Mouse (Mus musculus): ENCODE data around the gene Zfp367. TPM values are rescaled to one million over a fixed set of nuclear protein-coding genes. Genes with fewer than 3 reads are reported as not detected.
A peak's percentile ranks its signal among the peaks of the same experiment; 100 is the strongest.

Zfp367 gene
- polyA plus RNA-seq, 1 experiment from 2014 or later: 11.7 TPM

- DNase-seq: no peak
- TF ChIP-seq CTCF (IDR thresholded peaks at IDR 0.05; ENCODE audit: low read depth) (no peak), EP300 (IDR thresholded peaks at IDR 0.05; ENCODE audit: low read depth) (no peak)
- H3K27ac ChIP-seq (ENCODE audit: low read depth): no peak overlapping the region
- no peaks in the 10 kb centered on the region for H3K4me1 ChIP-seq (ENCODE audit: insufficient read depth)
- H3K27me3 ChIP-seq (ENCODE audit: insufficient read depth, low read length): no peaks in the 10 kb centered on the region
- H3K36me3 ChIP-seq (replicated peaks; ENCODE audit: insufficient read depth, low read length): no peaks in the 10 kb centered on the region
- 69% methylated on average over 9 of the region's 9 CpGs for WGBS (ENCODE audit: insufficient replicate concordance)
- no peak overlapping the region for H3K9ac ChIP-seq (replicated peaks)
- no peak for ATAC-seq
- no peak overlapping the region for H3K4me3 ChIP-seq (ENCODE audit: low read depth, low read length)
- no peak overlapping the region for H3K4me2 ChIP-seq (ENCODE audit: low read depth, low read length)
- H3K9me3 ChIP-seq (ENCODE audit: low read length): no peaks in the 10 kb centered on the region
Observed at GRCm38 (mm10) chr13:64185586-64185985, 32.6 kb upstream of the Zfp367 start.

DNA sequence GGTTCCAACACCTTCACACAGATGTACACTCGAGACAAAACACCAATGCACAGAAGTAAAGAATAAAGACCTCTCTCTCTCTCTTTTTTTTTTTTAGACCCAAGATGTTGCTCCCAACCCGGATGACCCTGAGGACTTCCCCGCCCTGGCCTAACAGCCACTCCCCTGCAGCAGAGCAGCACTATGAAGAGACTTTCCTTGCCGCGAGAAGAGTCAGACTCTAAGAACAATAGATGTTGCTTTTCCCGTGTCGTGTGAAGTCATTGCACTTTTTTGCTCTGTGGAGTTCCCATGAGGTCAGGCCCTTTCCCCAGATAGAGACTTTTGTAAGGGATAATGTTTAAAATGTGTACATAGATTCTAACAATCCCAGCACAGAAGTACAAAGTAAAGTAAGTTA is 32.2 kb upstream of the Zfp367 start:
- Histone ChIP-seq H3K27me3 (ENCODE audit: insufficient read depth, low read length) (no peaks in the 10 kb centered on the region), H3K4me3 (ENCODE audit: low read depth, low read length) (no peak overlapping the region), H3K27ac (ENCODE audit: low read depth) (no peak overlapping the region), H3K4me1 (ENCODE audit: insufficient read depth) (no peaks in the 10 kb centered on the region), H3K36me3 (replicated peaks; ENCODE audit: insufficient read depth, low read length) (no peaks in the 10 kb centered on the region), H3K4me2 (ENCODE audit: low read depth, low read length) (no peak overlapping the region), H3K9ac (replicated peaks) (no peak overlapping the region), H3K9me3 (ENCODE audit: low read length) (no peaks in the 10 kb centered on the region)
- no peak for DNase-seq
- no peak for ATAC-seq
- no peak for TF ChIP-seq CTCF (IDR thresholded peaks at IDR 0.05; ENCODE audit: low read depth)
- 80% methylated on average over 7 of the region's 7 CpGs for WGBS (ENCODE audit: insufficient replicate concordance)

GRCm38 (mm10) chr13:64184361-64184760 is 31.4 kb upstream of the Zfp367 start:
- TF ChIP-seq CTCF (IDR thresholded peaks at IDR 0.05; ENCODE audit: low read depth): no peak
- no peak for TF ChIP-seq EP300 (IDR thresholded peaks at IDR 0.05; ENCODE audit: low read depth)
- Histone ChIP-seq H3K4me2 (ENCODE audit: low read depth, low read length) (no peak overlapping the region), H3K27ac (ENCODE audit: low read depth) (no peak overlapping the region), H3K4me1 (ENCODE audit: insufficient read depth) (no peaks in the 10 kb centered on the region), H3K4me3 (ENCODE audit: low read depth, low read length) (no peak overlapping the region), H3K36me3 (replicated peaks; ENCODE audit: insufficient read depth, low read length) (no peaks in the 10 kb centered on the region), H3K9ac (replicated peaks) (no peak overlapping the region), H3K9me3 (ENCODE audit: low read length) (no peaks in the 10 kb centered on the region), H3K27me3 (ENCODE audit: insufficient read depth, low read length) (no peaks in the 10 kb centered on the region)
- ATAC-seq: no peak
- WGBS (ENCODE audit: insufficient replicate concordance): 86% methylated on average over 10 of the region's 10 CpGs
- DNase-seq: no peak

GRCm38 (mm10) chr13:64183583-64183982 is 30.6 kb upstream of the Zfp367 start:
- Histone ChIP-seq H3K4me1 (ENCODE audit: insufficient read depth) (no peaks in the 10 kb centered on the region), H3K4me3 (ENCODE audit: low read depth, low read length) (no peak overlapping the region), H3K9me3 (ENCODE audit: low read length) (no peaks in the 10 kb centered on the region), H3K27me3 (ENCODE audit: insufficient read depth, low read length) (no peaks in the 10 kb centered on the region), H3K4me2 (ENCODE audit: low read depth, low read length) (no peak overlapping the region), H3K9ac (replicated peaks) (no peak overlapping the region), H3K36me3 (replicated peaks; ENCODE audit: insufficient read depth, low read length) (no peaks in the 10 kb centered on the region), H3K27ac (ENCODE audit: low read depth) (peak overlapping the region; percentile 34; the same call in 1 of the 2 replicates)
- ATAC-seq (peak; percentile 53), DNase-seq (no peak)
- WGBS (ENCODE audit: insufficient replicate concordance): 65% methylated on average over 4 of the region's 4 CpGs
- TF ChIP-seq EP300 (IDR thresholded peaks at IDR 0.05; ENCODE audit: low read depth): no peak
- TF ChIP-seq CTCF (IDR thresholded peaks at IDR 0.05; ENCODE audit: low read depth): no peak

DNA sequence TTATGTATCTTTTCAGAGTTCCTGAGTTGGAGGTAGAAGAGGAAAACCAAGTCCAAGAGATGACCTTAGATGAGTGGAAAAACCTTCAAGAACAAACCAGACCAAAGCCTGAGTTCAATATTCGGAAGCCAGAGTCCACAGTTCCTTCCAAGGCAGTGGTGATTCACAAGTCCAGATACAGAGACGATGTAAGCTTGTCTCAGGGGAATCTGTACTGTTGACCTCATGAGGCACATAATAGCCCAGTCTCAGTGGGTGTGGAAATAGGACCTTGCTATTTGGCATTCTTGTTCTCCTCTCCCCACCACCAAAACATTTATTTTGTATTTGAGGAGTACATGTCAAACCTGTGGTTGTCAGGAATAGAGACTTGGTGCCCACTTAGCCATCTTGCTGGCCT is 29.1 kb upstream of the Zfp367 start:
- 73% methylated on average over 2 of the region's 2 CpGs for WGBS (ENCODE audit: insufficient replicate concordance)
- DNase-seq: no peak

GRCm38 (mm10) chr13:64180888-64181287 is 27.9 kb upstream of the Zfp367 start:
- peak; percentile 81 for ATAC-seq
- 54% methylated on average over 3 of the region's 3 CpGs for WGBS (ENCODE audit: insufficient replicate concordance)
- H3K27ac ChIP-seq (ENCODE audit: low read depth): peak overlapping the region; percentile 64

More for the DNA sequence above, 29.1 kb upstream of the Zfp367 start:
- no peak overlapping the region for H3K4me3 ChIP-seq (ENCODE audit: low read depth, low read length)
- H3K4me2 ChIP-seq (ENCODE audit: low read depth, low read length): no peak overlapping the region
- no peak overlapping the region for H3K27ac ChIP-seq (ENCODE audit: low read depth)
- no peaks in the 10 kb centered on the region for H3K27me3 ChIP-seq (ENCODE audit: insufficient read depth, low read length)
- no peak for TF ChIP-seq EP300 (IDR thresholded peaks at IDR 0.05; ENCODE audit: low read depth)
- TF ChIP-seq CTCF (IDR thresholded peaks at IDR 0.05; ENCODE audit: low read depth): no peak
- no peaks in the 10 kb centered on the region for H3K4me1 ChIP-seq (ENCODE audit: insufficient read depth)
- ATAC-seq: no peak
- no peaks in the 10 kb centered on the region for H3K36me3 ChIP-seq (replicated peaks; ENCODE audit: insufficient read depth, low read length)
- H3K9ac ChIP-seq (replicated peaks): no peak overlapping the region
- no peaks in the 10 kb centered on the region for H3K9me3 ChIP-seq (ENCODE audit: low read length)

GRCm38 (mm10) chr13:64180300-64180699 is 27.3 kb upstream of the Zfp367 start:
- Histone ChIP-seq H3K9me3 (ENCODE audit: low read length) (no peaks in the 10 kb centered on the region), H3K4me3 (ENCODE audit: low read depth, low read length) (no peak overlapping the region), H3K27ac (ENCODE audit: low read depth) (peak overlapping the region; percentile 81), H3K4me1 (ENCODE audit: insufficient read depth) (no peaks in the 10 kb centered on the region), H3K36me3 (replicated peaks; ENCODE audit: insufficient read depth, low read length) (no peaks in the 10 kb centered on the region), H3K4me2 (ENCODE audit: low read depth, low read length) (no peak overlapping the region), H3K27me3 (ENCODE audit: insufficient read depth, low read length) (no peaks in the 10 kb centered on the region), H3K9ac (replicated peaks) (no peak overlapping the region)
- DNase-seq (no peak), ATAC-seq (no peak)
- TF ChIP-seq CTCF (IDR thresholded peaks at IDR 0.05; ENCODE audit: low read depth): peak; percentile 54
- no peak for TF ChIP-seq EP300 (IDR thresholded peaks at IDR 0.05; ENCODE audit: low read depth)
- WGBS (ENCODE audit: insufficient replicate concordance): 68% methylated on average over 4 of the region's 4 CpGs

More at GRCm38 (mm10) chr13:64180888-64181287, 27.9 kb upstream of the Zfp367 start:
- Histone ChIP-seq H3K36me3 (replicated peaks; ENCODE audit: insufficient read depth, low read length) (no peaks in the 10 kb centered on the region), H3K4me1 (ENCODE audit: insufficient read depth) (no peaks in the 10 kb centered on the region), H3K9ac (replicated peaks) (no peak overlapping the region), H3K4me2 (ENCODE audit: low read depth, low read length) (no peak overlapping the region), H3K9me3 (ENCODE audit: low read length) (no peaks in the 10 kb centered on the region), H3K4me3 (ENCODE audit: low read depth, low read length) (no peak overlapping the region), H3K27me3 (ENCODE audit: insufficient read depth, low read length) (no peaks in the 10 kb centered on the region)
- TF ChIP-seq CTCF (IDR thresholded peaks at IDR 0.05; ENCODE audit: low read depth): peak; percentile 83
- peak; percentile 33; the same call in 1 of the 2 replicates for TF ChIP-seq EP300 (IDR thresholded peaks at IDR 0.05; ENCODE audit: low read depth)
- peak; percentile 84 for DNase-seq

All from liver, postnatal 0 days (tissue).